Mouse (Mus musculus) megakaryocyte, embryonic 14.5 days (primary cell): ENCODE data around the gene Slc25a34.

ENCODE experiments used
- FLI1 ChIP-seq: IDR thresholded peaks from 2 replicates; pipeline ENCODE4 v1.6.1; 2012; ENCODE audit warnings: low read length, inconsistent platforms, mixed read lengths
- GATA1 ChIP-seq: IDR thresholded peaks from 3 replicates; pipeline ENCODE4 v1.6.1; 2012; ENCODE audit warnings: mixed read lengths, low read length, inconsistent platforms, borderline replicate concordance

DNA sequence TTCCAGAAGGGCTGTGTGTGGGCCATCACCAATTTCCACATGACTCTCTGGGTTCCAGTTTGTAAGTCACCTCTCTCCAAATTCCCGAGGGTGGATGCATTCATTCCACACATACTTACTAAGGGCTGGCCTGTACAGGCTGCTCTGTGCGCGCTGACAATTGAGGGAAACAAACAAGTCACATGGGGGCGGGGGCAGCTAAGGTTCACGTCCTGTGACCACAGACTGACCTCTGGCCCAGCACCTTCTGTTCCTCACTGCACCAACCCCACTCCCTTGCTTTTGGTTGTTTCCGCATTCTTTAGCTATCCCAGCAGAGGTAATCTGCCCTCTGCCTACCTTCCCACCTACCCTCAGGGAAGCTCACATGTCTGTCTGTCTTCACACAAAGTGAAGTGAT is 53.6 kb downstream of the Slc25a34 start:
- TF ChIP-seq GATA1 (no peak), FLI1 (no peak)
